Mouse (Mus musculus) stomach, adult 2 months (tissue): Measurements from ENCODE around the gene Vmn1r223. TPM values are rescaled to one million over a fixed set of nuclear protein-coding genes. Genes with fewer than 3 reads are reported as not detected.

Source experiments
- polyA plus RNA-seq: library from polyadenylated mRNA; depleted of rRNA; stranded (reverse); fragments of >200 nt; gene quantifications from 2 replicates; pipeline ENCODE4 v1.2.3, GENCODE M21; 2012; rRNA removed

Gene Vmn1r223
- not detected in 2 replicates for polyA plus RNA-seq

DNA sequence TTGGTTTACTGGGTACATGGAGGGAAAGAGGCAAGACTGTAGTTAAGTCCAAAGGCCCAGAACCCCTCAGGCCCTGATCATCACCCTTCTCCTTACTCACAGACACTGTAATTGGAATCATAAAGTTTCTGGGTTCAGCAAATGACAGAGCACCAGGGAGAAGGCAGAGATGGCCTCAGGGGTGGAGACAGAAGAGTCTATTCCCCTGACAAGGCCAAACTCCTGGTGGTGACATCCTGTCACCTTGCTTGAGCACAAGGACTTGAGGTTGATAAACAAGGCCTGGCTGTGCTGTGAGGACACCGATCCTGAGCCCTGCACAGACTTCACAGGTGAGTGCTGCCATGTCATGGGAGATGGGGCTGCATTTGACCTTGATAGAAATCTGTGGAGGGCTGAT is at the start of gene Vmn1r223:
Gene Vmn1r223, plus strand, starts transcription at position 301 of the 400 bp plus-strand sequence.

DNA sequence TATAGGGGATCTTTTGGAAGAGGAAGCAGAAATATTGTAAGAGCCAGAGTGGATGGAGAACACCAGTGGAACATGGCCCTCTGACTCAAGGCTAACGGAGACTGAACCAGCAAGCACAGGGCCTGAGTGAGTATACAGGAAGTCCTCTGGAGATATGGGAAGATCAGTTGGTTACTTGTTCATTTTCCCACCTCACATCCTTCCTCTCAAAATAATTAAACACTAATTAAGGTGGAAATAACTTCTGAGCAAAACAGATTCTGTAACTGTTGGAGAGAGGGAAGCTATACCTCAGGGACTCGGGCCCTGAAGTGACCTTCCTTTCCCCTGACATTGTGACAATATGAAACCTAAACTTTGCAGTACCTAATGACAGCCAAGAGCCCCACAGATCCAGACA is 33.1 kb upstream of the Vmn1r223 start, which contains the start of gene Vmn1r221:
Gene Vmn1r221, plus strand, starts transcription at position 301 of the 400 bp plus-strand sequence.

DNA sequence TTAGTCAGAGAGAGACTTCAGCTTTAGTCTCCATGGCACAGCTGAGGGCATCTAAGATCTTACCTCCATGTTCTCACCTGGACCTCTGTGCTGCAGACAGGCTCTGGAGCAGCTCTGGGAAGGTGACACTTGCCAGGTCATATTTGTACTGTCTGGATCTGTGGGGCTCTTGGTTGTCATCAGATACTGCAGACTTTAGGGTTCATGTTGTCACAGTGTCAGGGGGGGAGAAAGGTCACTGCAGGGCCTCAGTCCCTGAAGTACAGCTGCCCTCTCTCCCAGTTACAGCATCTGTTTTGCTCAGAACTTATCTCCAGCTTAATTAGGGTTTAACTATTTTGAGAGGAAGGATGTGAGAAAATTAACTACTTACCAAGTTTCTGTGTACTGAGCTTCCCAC is 11.1 kb upstream of the Vmn1r223 start, which contains the start of gene Vmn1r222:
Gene Vmn1r222, minus strand, starts transcription at position 101 of the 400 bp plus-strand sequence.

Other genes starting within 250 kb of the Vmn1r223 start
- not detected in 2 replicates for gene Vmn1r213, start 239.5 kb upstream of the Vmn1r223 start, polyA plus RNA-seq
- gene Vmn1r214, start 216.7 kb upstream of the Vmn1r223 start, polyA plus RNA-seq = not detected in 2 replicates
- gene Vmn1r215, start 179.1 kb upstream of the Vmn1r223 start, polyA plus RNA-seq = not detected in 2 replicates
- not detected in 2 replicates for gene Vmn1r217, start 128.9 kb upstream of the Vmn1r223 start, polyA plus RNA-seq
- not detected in 2 replicates for gene Vmn1r218, start 114.0 kb upstream of the Vmn1r223 start, polyA plus RNA-seq
- not detected in 2 replicates for gene Vmn1r219, start 87.8 kb upstream of the Vmn1r223 start, polyA plus RNA-seq
- not detected in 2 replicates for gene Vmn1r220, start 59.2 kb upstream of the Vmn1r223 start, polyA plus RNA-seq
- gene Vmn1r221, start 33.0 kb upstream of the Vmn1r223 start, polyA plus RNA-seq = not detected in 2 replicates
- not detected in 2 replicates for gene Vmn1r222, start 11.2 kb upstream of the Vmn1r223 start, polyA plus RNA-seq
- 0.19 and 0.23 TPM in 2 replicates for gene Zfp322a, start 122.1 kb downstream of the Vmn1r223 start, polyA plus RNA-seq
- 0.47 and 0.56 TPM in 2 replicates for gene Abt1, start 176.7 kb downstream of the Vmn1r223 start, polyA plus RNA-seq
- gene Btn1a1, start 218.8 kb downstream of the Vmn1r223 start, polyA plus RNA-seq = 0.02 TPM in 2 replicates
- not detected in 2 replicates for gene Btn2a2, start 241.7 kb downstream of the Vmn1r223 start, polyA plus RNA-seq